Comparison of ENCODE assay signal across 23 mouse cellular contexts in genomic region chr6:123137766-123138526, GRCm38 (mm10). TPM values are rescaled to one million over a fixed set of nuclear protein-coding genes. Genes with fewer than 3 reads are reported as not detected.
A peak's percentile ranks its signal among the peaks of the same experiment; 100 is the strongest.
DNase-seq lines count a peak whose midpoint lies in the region; TF ChIP-seq lines count a peak whose summit lies in the region.
"Not testable (repeated sequence)": the region's sequence is repeated elsewhere in the genome, so short reads cannot be mapped to it uniquely, and the experiment has no call there.
"Had no signal": no experiment of that assay in that cellular context is flagged by ENCODE, and none has a peak within 500 bp of the region (broad histone marks: within the 10 kb centered on the region; RNA-seq: fewer than 3 reads in every experiment).

No protein-coding gene starts in this region.

- DNase-seq in ES-CJ7 (ENCODE audit: low read depth, low spot score) (peak; percentile 60), ES-E14 (ENCODE audit: low read depth, low spot score) (peak; percentile 26), R1 (ENCODE audit: low read depth, low spot score) (peak; percentile 64), WW6 (ENCODE audit: low read depth, low spot score) (peak; percentile 40), ZHBTc4 (ENCODE audit: low read depth, low spot score) (peak; percentile 67)

- H3K4me3 ChIP-seq in E14TG2a.4 (replicated peaks; ENCODE audit: low read length) (peak overlapping the region; percentile 81), ES-Bruce4 (ENCODE audit: low read depth, low read length) (peak overlapping the region; percentile 70), ES-E14 (ENCODE audit: insufficient read depth in 1 of 2, low read depth in 1 of 2, low read length in 2 of 2, poor library complexity in 1 of 2, severe bottlenecking in 1 of 2) (peak overlapping the region; percentile 55 to 86)
- peak overlapping the region; percentile 5; the same call in 1 of the 2 replicates for H3K4me3 ChIP-seq in testis, adult 2 months (ENCODE audit: control insufficient read depth, low read depth, low read length)

- not testable (repeated sequence) for H3K4me1 ChIP-seq in E14TG2a.4 (replicated peaks; ENCODE audit: low read depth, low read length); ES-Bruce4 (ENCODE audit: control insufficient read depth, insufficient read depth, low read length); ES-E14 (ENCODE audit: control insufficient read depth in 2 of 2, insufficient read depth in 2 of 2, low read length in 2 of 2, poor library complexity in 1 of 2); testis, adult 2 months (ENCODE audit: control insufficient read depth, insufficient read depth, low read length)

- peak overlapping the region; percentile 29; the same call in 1 of the 2 replicates for H3K9ac ChIP-seq in ES-Bruce4 (ENCODE audit: low read depth, poor library complexity, severe bottlenecking)
- H3K9ac ChIP-seq in ES-E14 (ENCODE audit: insufficient read depth, low read depth, low read length, poor library complexity, severe bottlenecking), result peak overlapping the region; percentile 48

- not testable (repeated sequence) for TF ChIP-seq CTCF in E14TG2a.4 (conservative IDR thresholded peaks at IDR 0.05; ENCODE audit: low read length); ES-Bruce4 (IDR thresholded peaks at IDR 0.05; ENCODE audit: low read depth, low read length); testis, adult 2 months (IDR thresholded peaks at IDR 0.05; ENCODE audit: control insufficient read depth, insufficient read depth, insufficient replicate concordance, low read depth, low read length)

- not testable (repeated sequence) for H3K27ac ChIP-seq in ES-Bruce4 (ENCODE audit: insufficient read depth, low read length); ES-E14 (ENCODE audit: insufficient read depth, low read depth, low read length, poor library complexity, severe bottlenecking); testis, adult 2 months (ENCODE audit: control insufficient read depth, insufficient read depth, low read depth, low read length)

- TF ChIP-seq EP300 in ES-Bruce4 (IDR thresholded peaks at IDR 0.05; ENCODE audit: insufficient read depth, low read depth, low read length), result not testable (repeated sequence)

- not testable (repeated sequence) for H3K27me3 ChIP-seq in E14TG2a.4 (ENCODE audit: insufficient read depth, low read length); ES-Bruce4 (ENCODE audit: control insufficient read depth, insufficient read depth, low read length, poor library complexity, severe bottlenecking); testis, adult 2 months (ENCODE audit: control insufficient read depth, insufficient read depth, low read length)

- in situ Hi-C loops in ES-E14 (cut with MboI; ENCODE audit: low sequenced_read_pairs in 2 of 2, unreplicated experiment in 2 of 2), result not testable (repeated sequence)

- H3K36me3 ChIP-seq in E14TG2a.4 (ENCODE audit: insufficient read depth, low read length); ES-Bruce4 (ENCODE audit: control insufficient read depth, insufficient read depth, low read length, poor library complexity, severe bottlenecking); ES-E14 (ENCODE audit: control insufficient read depth, insufficient read depth, low read length, poor library complexity, severe bottlenecking); testis, adult 2 months (ENCODE audit: control insufficient read depth, insufficient read depth, low read length): not testable (repeated sequence)

- H3K9me3 ChIP-seq in E14TG2a.4 (ENCODE audit: low read length); ES-Bruce4 (replicated peaks; ENCODE audit: control insufficient read depth, insufficient read depth, low read length, poor library complexity, severe bottlenecking); ES-E14 (ENCODE audit: control insufficient read depth, insufficient read depth, low read depth, low read length): not testable (repeated sequence)

- not testable (repeated sequence) for TF ChIP-seq POLR2A in ES-Bruce4 (IDR thresholded peaks at IDR 0.05; ENCODE audit: insufficient read depth, low read length); testis, adult 2 months (IDR thresholded peaks at IDR 0.05; ENCODE audit: control insufficient read depth, low read depth, low read length)

RNA-seq across cellular contexts. Expression of gene Clec4a2, which starts 31.7 kb away (rescaled TPM):
- polyA plus RNA-seq in ES-Bruce4 (2011; ENCODE audit: insufficient read depth, insufficient read length, low read depth, missing spikeins), result not detected in 2 replicates
- total RNA-seq in ES-E14 (2012; rRNA removed), result not detected in 2 replicates
- 3.9 and 4.1 TPM in 2 replicates for polyA plus RNA-seq in testis, adult 2 months (2012; rRNA removed)
- total RNA-seq: CH12.LX, MEL had no signal
- polyA plus RNA-seq: activated CD4-positive, CD25-positive, alpha-beta regulatory T cell, adult 4 months; C2C12; Patski had no signal

RNA-seq across cellular contexts. Expression of gene Clec4b2, which starts 34.7 kb away (rescaled TPM):
- not detected in 2 replicates for polyA plus RNA-seq in ES-Bruce4 (2011; ENCODE audit: insufficient read depth, insufficient read length, low read depth, missing spikeins)
- not detected in 2 replicates for total RNA-seq in ES-E14 (2012; rRNA removed)
- polyA plus RNA-seq in testis, adult 2 months (2012; rRNA removed), result not detected in 2 replicates
- total RNA-seq: adrenal gland, adult 18-20 months; adrenal gland, postnatal 10 days; adrenal gland, postnatal 14 days; adrenal gland, postnatal 25 days; adrenal gland, postnatal 36 days; CH12.LX; G1E; MEL had no signal
- polyA plus RNA-seq: activated CD4-positive, CD25-positive, alpha-beta regulatory T cell, adult 4 months; adrenal gland, adult 2 months; brain, embryonic 14.5 days; C2C12; CD4-positive, CD25-positive, alpha-beta regulatory T cell, adult 4 months; cerebellum, adult 2 months; G1E; Patski had no signal

Comparison
In these comparisons a context has a peak if more than half of its experiments do, and no peak if none do; other contexts are left out.
1. H3K4me3 ChIP-seq: peak in every context shown above with its lines; median percentile 81 in E14TG2a.4; 70 in ES-E14; 70 in ES-Bruce4; 5 in testis, adult 2 months.